Mouse (Mus musculus): ENCODE measurements around the gene Lrrn2.

GRCm38 (mm10) chr1:132853312-132853711, 26.8 kb upstream of the Lrrn2 start:
- no peak for TF ChIP-seq POLR2A (IDR thresholded peaks at IDR 0.05; ENCODE audit: control insufficient read depth, extremely low read depth, insufficient read depth, low read length, poor library complexity)
- TF ChIP-seq CTCF (IDR thresholded peaks at IDR 0.05; ENCODE audit: borderline replicate concordance, control insufficient read depth, extremely low read depth, insufficient read depth, low read length, poor library complexity): no peak
